Mouse (Mus musculus) MN1 (cell line): ENCODE data around the gene Sult1d1.
"Not testable (repeated sequence)": the region's sequence is repeated elsewhere in the genome, so short reads cannot be mapped to it uniquely, and the experiment has no call there.

Experiments
- DNase-seq: peaks from one replicate; pipeline ENCODE4 v3.0.0-alpha.2; 2016; ENCODE audit warnings: low spot score

Gene Sult1d1

GRCm38 (mm10) chr5:87568845-87569244 is at the start of gene Sult1d1:
Gene Sult1d1 (minus strand): TSS chr5:87569027.
- no peak for DNase-seq

GRCm38 (mm10) chr5:87615128-87615390 is 46.2 kb upstream of the Sult1d1 start:
- DNase-seq, result no peak

DNA sequence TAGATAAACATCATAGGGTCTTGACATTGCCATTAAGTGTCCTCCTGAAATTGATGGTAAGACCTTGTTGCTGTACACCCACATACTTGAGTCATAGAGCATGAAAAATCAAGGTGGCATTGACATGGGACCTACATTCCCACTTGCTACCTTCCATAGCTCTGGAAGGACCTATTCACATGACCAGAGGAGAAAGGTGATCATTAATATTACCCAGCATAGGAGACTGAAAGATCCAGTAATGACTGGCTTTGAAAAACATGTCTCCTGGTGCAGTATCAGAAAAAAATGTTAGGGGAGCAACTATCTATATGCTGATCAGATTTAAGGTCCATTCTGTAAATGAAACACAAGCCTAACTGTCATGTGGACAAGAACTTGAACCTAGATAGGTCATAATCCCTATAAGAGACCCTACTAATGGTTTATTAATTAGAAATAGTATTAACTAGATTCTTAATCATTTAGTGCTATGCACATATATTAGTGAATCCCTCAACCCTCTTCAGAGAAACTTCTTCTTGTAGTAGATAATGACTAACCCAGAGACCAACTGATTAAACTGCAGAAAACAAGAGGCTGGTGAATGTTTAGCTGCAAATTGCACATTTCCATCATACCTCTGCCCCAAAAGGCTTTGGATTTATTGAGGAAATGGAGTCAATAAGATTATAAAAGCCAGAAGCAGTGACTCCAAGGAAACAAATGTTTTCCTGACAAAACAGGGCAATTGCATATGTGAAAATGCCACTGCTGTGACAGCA is 45.7 kb upstream of the Sult1d1 start:
- DNase-seq, result no peak

DNA sequence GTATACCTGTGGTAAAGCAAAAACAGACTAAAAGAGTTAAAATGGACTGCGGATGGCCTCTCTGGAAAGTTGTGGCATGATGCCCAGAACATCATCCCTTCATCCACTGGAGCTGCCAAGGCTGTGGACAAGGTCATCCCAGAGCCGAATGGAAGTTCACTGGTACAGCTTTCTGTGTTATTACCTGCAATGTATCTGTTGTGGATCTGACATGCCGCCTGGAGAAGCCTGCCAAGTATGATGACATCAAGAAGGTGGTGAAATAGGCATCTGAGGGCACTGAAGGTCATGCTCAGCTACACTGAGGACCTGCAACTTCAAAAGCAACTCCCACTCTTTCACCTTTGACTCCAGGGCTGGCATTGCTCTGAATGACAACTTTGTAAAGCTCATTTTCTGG is 32.2 kb upstream of the Sult1d1 start:
- DNase-seq, result no peak

- no peak for DNase-seq
Observed at GRCm38 (mm10) chr5:87597891-87598290, 29.1 kb upstream of the Sult1d1 start.

- no peak for DNase-seq
Observed at GRCm38 (mm10) chr5:87591494-87591893, 22.7 kb upstream of the Sult1d1 start, which contains the start of gene Sult1e1. Gene Sult1e1 (minus strand): TSS chr5:87591594.

- no peak for DNase-seq
Observed at GRCm38 (mm10) chr5:87589916-87590315, 21.1 kb upstream of the Sult1d1 start.

- DNase-seq, result no peak
Observed at GRCm38 (mm10) chr5:87580389-87580788, 11.6 kb upstream of the Sult1d1 start.

GRCm38 (mm10) chr5:87574174-87574573 is 5.3 kb upstream of the Sult1d1 start:
- no peak for DNase-seq

GRCm38 (mm10) chr5:87573490-87573889 is 4.7 kb upstream of the Sult1d1 start:
- DNase-seq, result no peak

DNA sequence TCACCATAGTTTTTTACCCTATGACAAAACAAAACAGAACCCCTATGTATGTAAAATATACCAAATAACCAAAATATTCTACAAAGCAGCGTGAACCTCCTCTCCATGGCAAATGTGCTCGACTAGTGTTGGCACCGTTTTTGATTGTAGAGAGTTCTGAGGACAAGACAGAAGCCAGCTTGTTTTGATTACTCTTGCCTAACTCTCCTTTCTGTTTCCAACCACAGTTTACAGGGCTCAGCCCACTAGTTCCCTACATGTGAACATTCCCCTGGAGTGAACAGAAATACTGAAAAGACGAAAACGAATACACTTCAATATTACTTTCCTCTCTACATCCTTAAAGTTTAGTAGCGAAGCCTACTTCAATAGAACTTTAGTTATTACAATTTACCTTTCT is 4.0 kb upstream of the Sult1d1 start:
- no peak for DNase-seq

GRCm38 (mm10) chr5:87567306-87567705 is 1.5 kb downstream of the Sult1d1 start:
- no peak for DNase-seq

DNA sequence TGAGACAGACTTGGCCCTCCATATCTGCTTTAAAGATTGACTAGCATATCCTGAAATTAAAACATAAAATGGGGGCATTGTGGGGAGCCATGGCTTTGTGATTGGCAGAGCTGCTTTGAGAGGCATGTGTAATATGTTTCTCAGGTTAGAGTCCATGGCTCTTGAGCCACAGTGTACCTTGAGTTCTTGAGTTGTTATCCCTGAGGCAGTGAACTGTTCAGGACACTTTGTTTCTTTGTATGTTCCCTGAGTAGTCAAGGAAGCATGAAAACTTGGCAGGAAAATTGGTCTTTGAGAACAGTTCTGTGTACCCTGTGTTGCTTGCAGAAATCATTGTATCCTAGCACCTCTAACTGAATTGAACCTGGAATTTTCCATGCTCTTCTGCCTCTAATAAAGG is 5.9 kb downstream of the Sult1d1 start:
- DNase-seq, result no peak

DNA sequence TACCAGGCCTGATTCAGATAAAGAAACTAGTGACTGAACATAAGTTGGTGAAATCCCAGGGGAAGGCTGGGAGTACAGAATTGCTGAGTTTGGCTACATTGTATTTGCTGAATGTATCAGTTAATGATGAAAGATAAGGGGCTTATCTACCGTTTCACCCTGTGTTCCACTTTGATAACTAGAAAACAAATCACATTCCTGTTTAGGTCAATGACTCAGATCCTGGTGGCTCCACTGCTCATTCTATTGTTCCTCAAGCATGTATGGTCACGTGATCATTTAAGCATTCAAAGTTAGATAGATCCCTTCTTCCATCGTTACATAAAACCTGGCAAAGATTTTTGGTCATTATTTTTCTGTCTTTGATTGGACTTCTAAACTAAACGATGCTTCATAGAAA is 6.3 kb downstream of the Sult1d1 start:
- no peak for DNase-seq

DNA sequence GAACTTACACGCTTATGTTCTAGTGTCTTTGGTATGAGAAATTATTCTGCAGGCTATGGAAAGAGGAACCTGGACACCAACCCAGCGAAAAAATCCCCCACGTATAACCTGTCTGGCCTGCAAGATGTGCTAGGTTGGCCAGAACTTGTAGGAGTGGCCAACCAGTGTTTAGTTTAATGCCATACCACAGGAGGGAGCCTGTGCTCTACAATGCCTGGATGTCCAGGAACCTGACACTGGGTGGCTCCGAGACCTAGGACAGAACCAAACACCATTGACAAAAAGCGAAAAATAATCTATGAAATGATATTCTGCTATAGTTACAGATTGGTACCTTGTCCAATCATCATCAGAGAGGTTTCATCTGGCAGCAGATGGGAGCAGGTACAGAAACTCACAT is 8.7 kb downstream of the Sult1d1 start:
- no peak for DNase-seq

GRCm38 (mm10) chr5:87550935-87551334 is 17.9 kb downstream of the Sult1d1 start:
- DNase-seq, result no peak

GRCm38 (mm10) chr5:87538111-87538510 is 30.7 kb downstream of the Sult1d1 start, which contains the start of gene Sult1b1:
Gene Sult1b1 (minus strand): TSS chr5:87538195.
- DNase-seq, result no peak

DNA sequence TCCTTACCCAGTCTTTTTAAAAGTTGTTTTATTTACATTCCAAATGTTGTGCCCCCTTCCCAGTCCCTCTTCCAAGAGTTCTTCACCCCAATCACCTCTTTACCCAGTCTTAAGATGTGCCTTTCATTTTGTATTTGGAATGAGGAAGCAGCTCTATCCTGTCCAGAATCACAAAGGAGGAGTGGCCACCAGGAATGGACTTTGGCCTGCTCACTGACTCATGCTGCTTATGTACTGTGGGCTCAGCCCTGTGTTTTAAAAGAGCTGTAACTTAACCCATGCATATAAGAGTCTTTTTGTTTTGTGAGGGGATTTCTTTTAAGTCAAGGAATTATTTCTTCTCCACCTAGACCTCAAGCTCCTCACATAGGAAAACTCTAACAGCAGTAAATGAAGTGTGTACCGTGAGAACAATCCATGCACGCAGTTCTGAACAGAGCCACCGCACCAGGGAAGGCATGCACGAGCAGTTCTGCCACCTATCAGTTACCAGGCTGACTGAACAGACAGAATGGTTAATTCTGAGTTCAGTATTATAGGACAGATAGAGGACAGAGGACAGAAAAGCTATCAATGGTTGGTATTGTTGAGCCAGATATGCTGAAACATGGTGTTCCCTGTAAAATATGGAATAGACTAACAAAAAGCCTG is 32.7 kb downstream of the Sult1d1 start:
- DNase-seq, result no peak

DNA sequence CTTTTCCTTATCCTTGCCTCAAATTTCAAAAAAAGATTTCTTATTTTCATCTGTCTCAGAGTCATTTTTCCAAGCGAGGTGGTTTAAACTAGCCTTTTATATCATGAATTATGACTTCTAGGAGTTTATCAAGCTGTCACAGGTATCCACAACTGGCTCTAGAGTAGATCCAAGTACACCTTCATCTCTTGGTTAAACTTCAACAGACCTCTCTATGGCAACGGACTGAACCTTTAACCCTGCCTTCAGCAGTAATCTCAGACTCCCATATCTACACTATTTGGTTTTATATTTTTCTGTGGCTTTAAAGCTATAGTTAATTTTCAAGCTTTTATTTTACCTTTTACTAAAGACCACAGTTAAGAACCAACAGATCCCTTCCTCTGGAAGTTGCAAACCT is 36.5 kb downstream of the Sult1d1 start:
- DNase-seq, result no peak

DNA sequence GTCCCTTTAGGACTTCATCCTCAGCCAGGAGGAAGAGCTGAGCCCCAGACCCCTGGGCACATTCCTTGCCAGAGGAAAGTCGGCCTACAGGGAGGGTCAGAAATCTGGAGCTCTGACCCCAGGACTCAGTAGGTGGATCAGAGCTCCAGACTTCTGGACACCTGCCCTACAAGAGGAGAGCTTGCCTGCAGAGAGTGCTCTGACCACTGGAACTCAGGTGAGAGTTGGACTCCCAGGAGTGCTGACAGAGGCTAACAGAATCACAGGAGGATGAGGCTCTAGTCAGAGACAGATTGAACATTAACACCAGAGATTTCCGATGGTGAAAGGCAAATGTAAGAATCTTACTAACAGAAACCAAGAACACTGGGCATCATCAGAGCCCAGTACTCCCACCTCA is 45.3 kb downstream of the Sult1d1 start:
- not testable (repeated sequence) for DNase-seq

GRCm38 (mm10) chr5:87505776-87506458 is 62.9 kb downstream of the Sult1d1 start:
- DNase-seq, result no peak
